Mouse (Mus musculus) olfactory bulb, adult 2 months (tissue): ENCODE results near the gene Bcl3.

Experiments
- CTCF ChIP-seq: fragments of 200-500 bp; IDR thresholded peaks from 2 replicates; pipeline ENCODE4 v1.5.1; 2012; ENCODE audit warnings: low read depth, mild to moderate bottlenecking, low read length, moderate library complexity; ENCODE audit not compliant: insufficient read depth
- POLR2A ChIP-seq: fragments of 200-500 bp; IDR thresholded peaks from 2 replicates; pipeline ENCODE4 v1.6.1; 2012; ENCODE audit warnings: mild to moderate bottlenecking, low read depth, low read length, moderate library complexity; ENCODE audit not compliant: insufficient read depth

DNA sequence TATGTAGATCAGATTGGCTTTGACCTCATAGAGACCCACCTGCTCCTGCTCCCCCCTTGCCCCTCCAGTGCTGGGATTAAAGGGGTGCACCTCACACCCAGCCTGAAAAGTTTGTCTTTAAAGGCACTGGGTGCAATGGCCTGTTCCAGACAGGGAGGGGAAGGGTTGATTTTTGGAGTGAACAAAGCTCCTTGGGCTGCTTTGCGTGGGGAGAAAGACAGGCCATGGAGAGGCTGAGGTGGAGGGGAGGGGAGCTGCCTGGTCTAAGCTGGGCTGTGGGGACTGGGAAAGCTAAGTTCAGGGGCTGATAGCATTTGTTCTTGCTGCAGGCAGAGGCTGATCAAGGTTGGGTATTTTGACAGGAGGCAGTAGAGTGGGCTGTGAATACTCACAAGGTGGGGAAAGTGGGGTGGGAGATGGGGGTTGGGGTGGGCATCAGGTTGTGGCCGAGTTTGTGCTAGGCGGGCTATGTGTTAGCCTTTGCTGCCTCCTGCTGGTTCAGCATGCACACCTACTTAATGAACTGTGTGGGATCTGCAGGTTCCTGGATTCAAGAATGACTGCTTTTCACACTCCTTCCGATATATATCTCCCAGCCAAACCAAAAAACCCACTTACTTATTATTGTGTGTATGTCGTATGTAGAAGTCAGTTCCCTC, 49.5 kb upstream of the Bcl3 start:
- no peak for TF ChIP-seq CTCF
- no peak for TF ChIP-seq POLR2A
